Mouse (Mus musculus): ENCODE data around the gene Noto. TPM values are rescaled to one million over a fixed set of nuclear protein-coding genes. Genes with fewer than 3 reads are reported as not detected.

The Noto gene
- polyA plus RNA-seq, 1 experiment from 2014 or later = not detected

GRCm38 (mm10) chr6:85452816-85453215, 29.1 kb downstream of the Noto start:
- H3K27me3 ChIP-seq (ENCODE audit: control insufficient read depth, insufficient read depth, low read length) = no peaks in the 10 kb centered on the region
- ATAC-seq (ENCODE audit: low read depth) = no peak
- H3K36me3 ChIP-seq (ENCODE audit: control insufficient read depth, insufficient read depth, low read length) = no peaks in the 10 kb centered on the region
- 10% methylated on average over 7 of the region's 7 CpGs for WGBS
- peak overlapping the region; percentile 88 for H3K27ac ChIP-seq (ENCODE audit: low read depth, low read length)
- peak overlapping the region; percentile 73 for H3K4me2 ChIP-seq (ENCODE audit: low read depth, low read length)
- H3K4me1 ChIP-seq (ENCODE audit: control insufficient read depth, insufficient read depth, low read length) = peaks cover 37% of the 10 kb centered on the region
- H3K4me3 ChIP-seq (ENCODE audit: low read depth, low read length) = peak overlapping the region; percentile 78
- no peaks in the 10 kb centered on the region for H3K9me3 ChIP-seq (ENCODE audit: control insufficient read depth, low read length)
- peak overlapping the region; percentile 86 for H3K9ac ChIP-seq (replicated peaks; ENCODE audit: low read depth, low read length)

DNA sequence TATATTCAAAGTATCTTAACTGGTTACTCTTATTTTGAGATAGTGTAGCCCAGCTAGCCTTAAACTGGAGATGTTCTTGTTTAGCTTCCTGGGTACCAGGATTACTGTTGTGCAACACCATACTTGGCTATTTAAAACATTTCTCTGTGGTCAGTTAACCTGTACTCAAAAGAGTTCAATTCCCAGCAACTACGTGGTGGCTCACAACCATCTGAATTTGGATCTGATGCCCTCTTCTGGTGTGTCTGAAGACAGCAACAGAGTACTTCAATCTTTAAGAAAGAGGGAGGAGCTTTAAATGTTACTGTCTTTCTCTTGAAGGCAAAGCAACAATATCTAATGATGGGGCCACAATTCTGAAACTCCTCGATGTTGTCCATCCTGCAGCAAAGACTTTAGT, 35.9 kb downstream of the Noto start:
- ATAC-seq (ENCODE audit: low read depth) = no peak
- Histone ChIP-seq H3K36me3 (ENCODE audit: control insufficient read depth, insufficient read depth, low read length) (peaks cover 50% of the 10 kb centered on the region), H3K27me3 (ENCODE audit: control insufficient read depth, insufficient read depth, low read length) (no peaks in the 10 kb centered on the region), H3K4me3 (ENCODE audit: low read depth, low read length) (no peak overlapping the region), H3K4me1 (ENCODE audit: control insufficient read depth, insufficient read depth, low read length) (peaks cover 19% of the 10 kb centered on the region), H3K4me2 (ENCODE audit: low read depth, low read length) (no peak overlapping the region), H3K9me3 (ENCODE audit: control insufficient read depth, low read length) (no peaks in the 10 kb centered on the region), H3K9ac (replicated peaks; ENCODE audit: low read depth, low read length) (no peak overlapping the region), H3K27ac (ENCODE audit: low read depth, low read length) (no peak overlapping the region)
- WGBS = 98% methylated on average over 2 of the region's 2 CpGs

DNA sequence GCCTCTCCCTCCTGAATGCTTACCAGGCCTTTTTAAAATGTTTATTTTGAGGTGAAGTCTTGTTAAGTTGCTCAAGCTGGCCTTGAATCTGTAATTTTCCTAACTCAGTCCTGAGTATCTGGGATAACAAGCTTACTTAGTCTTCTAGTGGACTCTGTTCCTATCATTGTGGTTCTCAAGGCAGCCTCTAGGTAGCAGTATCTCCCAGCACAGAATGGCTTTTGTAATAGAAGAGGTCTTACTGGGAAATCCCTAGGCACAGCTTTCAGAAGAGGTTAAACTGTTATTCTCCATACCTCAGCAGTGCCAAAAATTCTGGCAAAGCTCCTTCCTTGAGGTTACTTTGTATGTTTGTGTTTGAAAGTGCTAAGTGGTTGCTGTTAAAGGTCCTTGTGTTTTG, 41.7 kb downstream of the Noto start:
- Histone ChIP-seq H3K9ac (replicated peaks; ENCODE audit: low read depth, low read length) (no peak overlapping the region), H3K4me3 (ENCODE audit: low read depth, low read length) (no peak overlapping the region), H3K36me3 (ENCODE audit: control insufficient read depth, insufficient read depth, low read length) (peaks cover 86% of the 10 kb centered on the region), H3K27ac (ENCODE audit: low read depth, low read length) (no peak overlapping the region), H3K9me3 (ENCODE audit: control insufficient read depth, low read length) (no peaks in the 10 kb centered on the region), H3K4me1 (ENCODE audit: control insufficient read depth, insufficient read depth, low read length) (no peaks in the 10 kb centered on the region), H3K27me3 (ENCODE audit: control insufficient read depth, insufficient read depth, low read length) (no peaks in the 10 kb centered on the region), H3K4me2 (ENCODE audit: low read depth, low read length) (no peak overlapping the region)
- ATAC-seq (ENCODE audit: low read depth) = no peak

GRCm38 (mm10) chr6:85469660-85470430, 46.2 kb downstream of the Noto start:
- WGBS = 79% methylated on average over 5 of the region's 5 CpGs
- H3K36me3 ChIP-seq (ENCODE audit: control insufficient read depth, insufficient read depth, low read length) = peaks cover 56% of the 10 kb centered on the region
- H3K27me3 ChIP-seq (ENCODE audit: control insufficient read depth, insufficient read depth, low read length) = no peaks in the 10 kb centered on the region
- H3K4me1 ChIP-seq (ENCODE audit: control insufficient read depth, insufficient read depth, low read length) = no peaks in the 10 kb centered on the region
- no peak overlapping the region for H3K4me3 ChIP-seq (ENCODE audit: low read depth, low read length)
- no peak overlapping the region for H3K9ac ChIP-seq (replicated peaks; ENCODE audit: low read depth, low read length)
- H3K4me2 ChIP-seq (ENCODE audit: low read depth, low read length) = no peak overlapping the region
- no peak for ATAC-seq (ENCODE audit: low read depth)
- no peak overlapping the region for H3K27ac ChIP-seq (ENCODE audit: low read depth, low read length)
- H3K9me3 ChIP-seq (ENCODE audit: control insufficient read depth, low read length) = no peaks in the 10 kb centered on the region

DNA sequence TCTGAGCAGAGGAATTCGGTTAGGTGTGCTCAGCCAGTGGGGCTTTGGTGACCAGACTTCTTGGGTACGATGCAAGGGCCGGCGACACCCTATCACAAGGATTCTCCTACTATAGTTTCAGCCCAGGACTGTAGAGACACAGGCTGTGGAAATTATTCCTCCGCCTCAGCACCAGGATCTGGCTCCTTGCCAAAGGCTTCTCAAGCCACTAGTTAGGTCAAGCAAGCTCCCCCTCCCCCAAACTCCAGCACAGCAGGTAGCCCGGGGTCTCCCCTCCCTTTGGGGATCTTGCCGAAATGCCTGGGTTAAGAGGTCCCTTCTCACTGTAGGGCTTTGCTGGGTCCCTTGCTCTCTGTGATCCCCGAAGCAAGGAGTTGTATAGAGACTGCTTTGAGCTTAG, 48.3 kb downstream of the Noto start:
- ATAC-seq (ENCODE audit: low read depth) = no peak
- WGBS = 68% methylated on average over 8 of the region's 8 CpGs

GRCm38 (mm10) chr6:85472542-85472941, 48.9 kb downstream of the Noto start:
- Histone ChIP-seq H3K36me3 (ENCODE audit: control insufficient read depth, insufficient read depth, low read length) (peaks cover 31% of the 10 kb centered on the region), H3K4me2 (ENCODE audit: low read depth, low read length) (no peak overlapping the region), H3K27me3 (ENCODE audit: control insufficient read depth, insufficient read depth, low read length) (no peaks in the 10 kb centered on the region), H3K4me3 (ENCODE audit: low read depth, low read length) (no peak overlapping the region), H3K9ac (replicated peaks; ENCODE audit: low read depth, low read length) (no peak overlapping the region), H3K9me3 (ENCODE audit: control insufficient read depth, low read length) (no peaks in the 10 kb centered on the region), H3K4me1 (ENCODE audit: control insufficient read depth, insufficient read depth, low read length) (no peaks in the 10 kb centered on the region), H3K27ac (ENCODE audit: low read depth, low read length) (no peak overlapping the region)
- WGBS = 58% methylated on average over 5 of the region's 5 CpGs
- no peak for ATAC-seq (ENCODE audit: low read depth)

More for the DNA sequence above, 48.3 kb downstream of the Noto start:
- no peak overlapping the region for H3K4me3 ChIP-seq (ENCODE audit: low read depth, low read length)
- H3K9me3 ChIP-seq (ENCODE audit: control insufficient read depth, low read length) = no peaks in the 10 kb centered on the region
- H3K9ac ChIP-seq (replicated peaks; ENCODE audit: low read depth, low read length) = no peak overlapping the region
- H3K27me3 ChIP-seq (ENCODE audit: control insufficient read depth, insufficient read depth, low read length) = no peaks in the 10 kb centered on the region
- no peaks in the 10 kb centered on the region for H3K4me1 ChIP-seq (ENCODE audit: control insufficient read depth, insufficient read depth, low read length)
- no peak overlapping the region for H3K4me2 ChIP-seq (ENCODE audit: low read depth, low read length)
- H3K27ac ChIP-seq (ENCODE audit: low read depth, low read length) = no peak overlapping the region
- peaks cover 37% of the 10 kb centered on the region for H3K36me3 ChIP-seq (ENCODE audit: control insufficient read depth, insufficient read depth, low read length)

DNA sequence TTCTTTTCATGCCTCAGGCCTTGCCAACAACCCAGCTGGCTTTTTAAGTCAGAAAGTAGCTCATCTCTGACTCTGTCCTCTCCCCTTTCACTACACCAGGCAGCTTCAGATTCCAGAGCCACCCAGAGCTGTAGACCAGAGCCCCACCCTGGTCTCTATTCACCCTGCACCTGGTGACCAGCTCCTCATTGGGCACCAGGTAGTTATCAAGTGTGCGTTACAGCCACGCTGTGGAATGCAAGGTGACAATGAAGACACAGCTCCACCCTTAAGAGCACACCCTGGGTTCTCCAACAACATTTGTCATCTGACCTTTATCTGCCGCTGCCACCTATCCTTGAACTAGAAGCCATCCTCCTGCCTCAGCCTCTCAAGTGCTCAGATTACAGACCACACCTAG, 51.9 kb downstream of the Noto start:
- Histone ChIP-seq H3K27ac (ENCODE audit: low read depth, low read length) (no peak overlapping the region), H3K4me1 (ENCODE audit: control insufficient read depth, insufficient read depth, low read length) (no peaks in the 10 kb centered on the region), H3K9me3 (ENCODE audit: control insufficient read depth, low read length) (no peaks in the 10 kb centered on the region), H3K36me3 (ENCODE audit: control insufficient read depth, insufficient read depth, low read length) (peaks cover 13% of the 10 kb centered on the region), H3K9ac (replicated peaks; ENCODE audit: low read depth, low read length) (no peak overlapping the region), H3K27me3 (ENCODE audit: control insufficient read depth, insufficient read depth, low read length) (no peaks in the 10 kb centered on the region), H3K4me2 (ENCODE audit: low read depth, low read length) (no peak overlapping the region), H3K4me3 (ENCODE audit: low read depth, low read length) (no peak overlapping the region)
- 96% methylated on average over 3 of the region's 3 CpGs for WGBS
- no peak for ATAC-seq (ENCODE audit: low read depth)

DNA sequence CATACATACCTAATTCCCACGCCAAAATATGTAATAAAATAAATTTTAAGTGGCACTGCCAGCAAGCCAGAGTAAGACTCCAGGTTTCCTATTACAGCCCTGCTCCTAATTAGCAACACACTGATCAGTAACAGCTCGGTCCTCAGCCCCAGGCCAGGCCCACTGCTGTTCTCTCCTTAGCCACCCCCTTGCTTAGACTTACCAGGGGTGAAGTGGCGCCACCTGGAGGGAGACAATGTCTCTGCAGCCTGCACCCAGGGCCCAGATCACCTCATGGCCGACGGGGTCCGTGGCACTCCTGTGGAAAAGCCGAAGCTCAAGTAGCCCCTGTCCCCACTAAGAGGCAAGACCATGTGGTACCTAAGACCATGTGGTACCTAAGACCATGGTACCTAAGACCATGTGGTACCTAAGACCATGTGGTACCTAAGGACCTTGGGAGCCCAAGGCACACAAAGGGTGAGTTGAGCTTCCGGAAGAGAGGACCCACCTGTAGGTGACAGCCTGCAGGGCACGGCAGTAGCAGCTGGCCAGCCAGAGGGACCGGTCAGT, 53.8 kb downstream of the Noto start:
- Histone ChIP-seq H3K27ac (ENCODE audit: low read depth, low read length) (no peak overlapping the region), H3K9me3 (ENCODE audit: control insufficient read depth, low read length) (no peaks in the 10 kb centered on the region), H3K4me1 (ENCODE audit: control insufficient read depth, insufficient read depth, low read length) (no peaks in the 10 kb centered on the region), H3K27me3 (ENCODE audit: control insufficient read depth, insufficient read depth, low read length) (no peaks in the 10 kb centered on the region), H3K4me3 (ENCODE audit: low read depth, low read length) (no peak overlapping the region), H3K36me3 (ENCODE audit: control insufficient read depth, insufficient read depth, low read length) (peaks cover 5% of the 10 kb centered on the region; the same call in 1 of the 2 replicates), H3K4me2 (ENCODE audit: low read depth, low read length) (no peak overlapping the region), H3K9ac (replicated peaks; ENCODE audit: low read depth, low read length) (no peak overlapping the region)
- WGBS = 41% methylated on average over 10 of the region's 10 CpGs
- ATAC-seq (ENCODE audit: low read depth) = no peak

- Histone ChIP-seq H3K4me3 (ENCODE audit: low read depth, low read length) (no peak overlapping the region), H3K27me3 (ENCODE audit: control insufficient read depth, insufficient read depth, low read length) (no peaks in the 10 kb centered on the region), H3K9me3 (ENCODE audit: control insufficient read depth, low read length) (no peaks in the 10 kb centered on the region), H3K4me2 (ENCODE audit: low read depth, low read length) (no peak overlapping the region), H3K9ac (replicated peaks; ENCODE audit: low read depth, low read length) (no peak overlapping the region), H3K27ac (ENCODE audit: low read depth, low read length) (no peak overlapping the region), H3K36me3 (ENCODE audit: control insufficient read depth, insufficient read depth, low read length) (no peaks in the 10 kb centered on the region), H3K4me1 (ENCODE audit: control insufficient read depth, insufficient read depth, low read length) (no peaks in the 10 kb centered on the region)
- ATAC-seq (ENCODE audit: low read depth) = no peak
- WGBS = 46% methylated on average over 14 of the region's 14 CpGs
Observed at GRCm38 (mm10) chr6:85478416-85478815, 54.7 kb downstream of the Noto start.
